Mouse (Mus musculus) liver, embryonic 18 days (tissue): ENCODE results near the gene Fancb. TPM values are rescaled to one million over a fixed set of nuclear protein-coding genes. Genes with fewer than 3 reads are reported as not detected.

Source experiments
- polyA plus RNA-seq: library from polyadenylated mRNA; depleted of rRNA; stranded (reverse); fragments of >200 nt; gene quantifications from 2 replicates; pipeline ENCODE4 v1.2.3, GENCODE M21; 2012; rRNA removed

Fancb gene
- polyA plus RNA-seq: 1.4 TPM in 2 replicates

GRCm38 (mm10) chrX:164980193-164980775 lies at the start of gene Fancb, which contains the start of gene Mospd2:
Gene Fancb, plus strand, starts transcription at chrX:164980592.
Gene Mospd2, minus strand, starts transcription at chrX:164980375.

GRCm38 (mm10) chrX:165004779-165005324 lies 24.5 kb downstream of the Fancb start, which contains the start of gene Gm17604:
Gene Gm17604, minus strand, starts transcription at chrX:165004829.

Other genes with a start within 250 kb of the Fancb start
- 10.1 and 10.3 TPM in 2 replicates for gene Mospd2, start 217 bp upstream of the Fancb start, polyA plus RNA-seq
- gene Gm17604, start 24.2 kb downstream of the Fancb start, polyA plus RNA-seq: not detected in 2 replicates